Mouse (Mus musculus) lung, postnatal 25 days (tissue): ENCODE results near the gene Ccdc185.

ENCODE experiments used
- DNase-seq: peaks from one replicate; pipeline ENCODE4 v3.0.0; 2022; ENCODE audit warnings: low spot score

Gene Ccdc185

DNA sequence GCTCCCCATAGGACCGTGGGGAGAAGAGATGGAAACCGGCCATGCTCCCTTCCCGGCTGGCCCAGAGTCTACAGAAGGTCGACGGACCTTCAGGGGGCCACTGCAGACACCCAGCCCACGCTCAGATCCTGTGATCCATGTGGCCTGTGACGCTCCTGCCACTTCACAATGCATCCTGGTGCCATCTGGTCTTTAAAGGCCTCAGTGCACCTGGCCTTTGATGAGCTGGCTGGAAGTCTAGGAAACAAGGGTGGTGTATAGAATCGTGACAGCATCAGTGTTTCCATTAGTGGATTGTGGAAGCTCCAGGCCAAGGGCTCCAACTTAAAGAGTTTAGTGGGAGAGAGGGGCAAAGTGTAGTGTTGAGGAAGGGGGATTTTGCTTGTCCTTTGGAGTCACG lies at the start of gene Ccdc185:
Gene Ccdc185 (minus strand): TSS at position 101 of the 400 bp plus-strand sequence.
- DNase-seq, result no peak

DNA sequence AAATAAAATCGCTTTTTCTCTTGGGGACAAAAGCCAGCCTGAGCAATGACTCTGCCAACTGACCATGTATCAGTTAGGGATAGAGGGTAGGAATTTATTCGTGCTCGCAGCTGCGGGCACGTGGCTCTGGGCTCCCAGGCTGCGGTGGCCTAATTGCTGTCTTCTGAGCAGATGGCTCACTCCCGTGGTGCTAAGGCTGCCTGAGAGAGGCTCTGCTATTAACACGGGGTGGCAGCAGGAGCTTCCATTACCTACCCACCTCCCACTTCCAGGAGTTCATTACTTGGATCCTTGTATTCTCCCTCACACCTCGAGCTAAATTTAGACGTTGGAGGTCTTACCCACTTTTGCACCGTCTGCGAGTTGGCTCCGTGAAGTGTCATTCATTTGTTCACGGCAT lies 48.1 kb upstream of the Ccdc185 start:
- no peak for DNase-seq

DNA sequence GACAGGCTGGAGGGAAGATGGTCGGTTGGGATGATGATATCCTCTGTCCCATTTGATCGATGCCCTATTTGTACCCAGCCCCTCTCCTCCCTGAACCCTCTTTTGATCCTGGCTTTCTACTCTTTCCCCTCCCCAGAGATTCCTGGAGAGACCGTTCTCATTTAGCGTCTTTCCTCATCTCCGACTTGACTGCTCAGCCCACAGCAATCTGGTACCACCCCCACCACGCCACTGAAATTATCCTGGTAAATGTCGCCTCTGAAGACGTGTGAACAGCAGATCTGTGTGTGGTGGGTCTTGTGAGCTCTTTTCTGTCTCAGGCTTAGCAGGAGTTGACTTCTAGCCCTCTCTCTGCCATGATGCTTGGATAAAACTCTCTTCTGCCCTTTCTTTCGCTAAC lies 45.6 kb upstream of the Ccdc185 start:
- DNase-seq, result no peak

DNA sequence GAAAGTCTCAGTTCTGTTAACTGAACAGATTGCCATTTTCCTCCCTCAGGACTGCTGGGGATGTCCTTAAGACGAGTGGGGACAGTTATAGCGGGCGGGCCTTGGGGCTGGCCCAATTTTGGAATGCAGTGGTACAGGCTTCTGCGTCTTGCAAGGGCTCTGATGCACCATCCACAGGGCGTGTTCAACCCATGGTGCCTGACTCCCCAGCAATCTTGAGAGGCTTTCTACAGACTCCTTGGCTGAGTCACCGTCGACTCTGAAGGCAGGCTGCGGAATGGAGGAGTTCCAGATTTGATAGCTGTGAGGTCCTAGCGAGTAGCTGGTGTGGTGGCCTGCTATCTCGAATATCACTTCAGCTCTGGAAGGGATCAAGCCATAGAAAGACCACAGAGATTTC lies 45.2 kb upstream of the Ccdc185 start:
- DNase-seq, result no peak

DNA sequence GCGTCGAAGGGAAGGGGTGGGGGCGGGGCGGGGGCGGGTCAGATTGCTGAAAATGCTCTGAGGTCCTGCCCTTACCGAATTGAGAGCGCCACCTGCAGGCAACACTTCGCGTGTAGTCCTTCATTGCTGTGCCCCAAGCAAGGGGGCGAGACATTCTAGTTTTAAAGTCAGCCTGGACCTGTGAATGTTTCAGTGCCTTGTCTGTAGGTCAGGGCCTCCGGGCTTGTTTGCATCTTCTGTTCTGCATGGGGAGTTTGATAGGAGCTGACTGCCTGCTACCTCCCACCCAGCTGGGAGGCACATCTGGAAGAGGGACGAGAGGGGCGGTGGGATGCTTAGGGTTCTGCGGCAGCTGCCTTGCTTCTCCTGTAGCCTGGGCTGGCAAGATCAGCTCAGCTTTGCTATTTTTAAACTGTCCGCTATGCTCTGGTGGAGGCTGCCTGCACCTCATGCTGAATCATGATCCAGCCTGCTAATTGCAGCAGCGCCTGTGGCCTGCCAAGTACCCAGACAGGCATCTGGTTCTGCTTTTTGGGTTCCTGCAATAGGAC lies 43.6 kb upstream of the Ccdc185 start:
- DNase-seq, result peak; percentile 64

DNA sequence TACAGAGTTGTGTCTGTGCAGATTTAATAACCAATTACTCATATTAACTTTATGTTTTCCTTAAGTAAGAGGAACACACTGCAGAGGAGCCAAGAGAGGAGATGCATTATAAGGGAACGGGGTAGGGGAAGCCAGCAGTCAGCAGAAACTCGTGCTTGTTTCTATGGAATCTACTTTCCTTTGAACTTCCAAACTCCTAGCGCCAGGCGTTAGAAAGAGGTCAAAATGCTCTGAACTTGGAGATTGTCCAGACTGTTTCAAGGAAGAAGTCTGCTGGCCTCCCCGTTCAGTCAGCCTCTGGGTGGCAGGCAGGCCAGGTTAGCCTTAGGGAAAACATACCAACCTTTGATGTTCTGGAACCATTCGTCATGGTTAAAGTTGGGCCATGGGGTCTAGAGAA lies 39.9 kb upstream of the Ccdc185 start:
- no peak for DNase-seq

DNA sequence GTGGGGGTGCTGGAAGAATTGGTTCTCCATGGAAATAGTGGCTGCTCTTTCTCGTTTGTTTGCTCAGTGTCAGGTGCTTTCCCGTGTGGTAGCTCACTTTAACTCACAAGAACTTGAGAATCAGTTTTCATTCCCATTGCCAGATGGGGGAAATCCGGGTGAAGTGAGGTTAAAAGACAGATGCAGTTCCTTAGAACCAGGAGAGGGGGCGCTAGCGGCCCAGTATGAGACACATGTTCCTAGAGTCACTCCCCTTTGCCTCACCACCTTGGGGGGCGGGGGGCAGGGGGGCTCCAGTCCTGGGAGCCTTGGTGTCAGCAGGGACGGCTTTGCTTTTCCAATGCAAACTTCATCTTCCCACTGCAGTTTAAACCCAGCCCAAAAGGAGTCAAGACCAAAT lies 38.0 kb upstream of the Ccdc185 start:
- DNase-seq, result no peak

DNA sequence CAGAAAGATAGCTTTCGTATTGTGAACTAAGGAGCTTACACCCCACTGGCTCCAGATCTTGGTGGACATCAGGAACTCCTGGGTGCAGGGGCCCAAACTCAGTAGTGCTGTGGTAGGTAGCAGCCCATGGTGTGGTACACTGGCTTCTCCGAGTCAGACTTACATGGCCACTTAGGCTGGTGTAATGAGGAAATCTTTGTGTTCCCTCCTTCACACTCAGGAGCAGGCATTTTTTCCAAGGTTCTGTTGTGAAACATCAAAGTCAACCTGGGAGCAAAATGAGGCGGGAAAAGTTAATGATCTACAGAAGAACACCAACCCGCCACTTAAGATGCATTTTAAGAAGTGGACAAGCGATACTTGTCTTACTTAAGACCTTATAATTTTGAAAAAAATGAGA lies 36.5 kb upstream of the Ccdc185 start:
- no peak for DNase-seq

DNA sequence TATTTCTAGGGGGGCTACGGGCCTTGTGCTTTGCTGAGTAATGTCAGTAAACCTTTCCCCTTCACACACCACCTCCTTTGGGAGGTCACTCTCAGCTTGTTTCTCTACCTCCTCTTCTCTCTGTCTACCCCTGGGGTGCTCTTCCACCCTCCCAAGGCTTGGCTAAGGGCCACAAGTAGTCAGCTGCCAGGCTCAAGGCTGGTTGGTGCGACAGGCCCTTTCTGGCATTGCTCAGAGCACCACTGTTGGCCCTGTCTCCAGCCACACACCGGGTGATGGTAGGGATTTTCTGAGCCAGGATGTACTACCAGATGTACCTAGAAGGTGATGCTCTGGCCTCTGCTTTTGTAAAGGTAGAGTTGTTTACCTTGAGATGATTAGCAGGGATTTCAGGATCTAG lies 35.8 kb upstream of the Ccdc185 start:
- DNase-seq, result no peak

DNA sequence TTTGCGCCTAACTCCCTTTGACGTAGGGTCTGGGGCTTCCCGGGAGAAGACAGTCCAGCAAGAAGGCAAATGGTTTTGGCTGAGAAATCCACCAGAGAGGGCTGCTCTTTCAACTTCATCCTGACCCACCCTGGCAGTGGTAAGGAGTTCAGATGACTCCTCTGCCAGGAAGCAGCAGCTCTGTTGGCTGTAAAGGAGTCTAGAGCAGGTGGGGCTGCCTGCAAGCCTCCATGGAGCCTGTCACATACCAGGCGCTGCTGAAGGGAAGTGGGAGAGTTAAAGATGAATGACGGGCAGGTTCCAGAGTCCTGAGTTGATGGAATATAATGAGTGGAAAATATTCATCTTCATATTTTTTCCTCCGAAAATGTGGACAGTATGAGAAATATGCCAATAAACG lies 34.8 kb upstream of the Ccdc185 start:
- no peak for DNase-seq

DNA sequence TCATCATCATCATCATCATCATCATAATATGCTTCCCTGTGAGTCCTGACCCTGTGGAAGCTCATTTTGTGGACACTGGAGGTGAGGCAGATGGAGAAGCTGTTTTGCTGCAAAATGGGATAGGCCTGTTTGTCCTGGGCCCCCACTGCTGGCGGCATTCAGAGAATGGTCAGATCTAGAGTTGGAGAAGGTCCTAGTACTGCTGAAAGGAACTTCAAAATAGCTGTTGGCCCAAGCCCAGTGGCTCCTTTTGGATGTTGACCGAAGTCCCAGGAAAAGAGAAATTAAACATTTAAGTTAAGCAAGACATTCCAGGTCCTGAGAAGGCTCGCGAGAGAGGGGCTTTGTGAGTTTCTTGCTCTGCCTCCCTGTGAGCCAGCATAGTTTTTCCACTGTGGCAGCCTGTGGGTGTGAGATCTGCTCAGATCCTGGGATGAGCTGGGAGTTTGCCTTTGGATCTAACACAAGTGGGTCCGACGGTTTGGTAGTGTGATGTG lies 30.1 kb upstream of the Ccdc185 start:
- DNase-seq, result no peak

DNA sequence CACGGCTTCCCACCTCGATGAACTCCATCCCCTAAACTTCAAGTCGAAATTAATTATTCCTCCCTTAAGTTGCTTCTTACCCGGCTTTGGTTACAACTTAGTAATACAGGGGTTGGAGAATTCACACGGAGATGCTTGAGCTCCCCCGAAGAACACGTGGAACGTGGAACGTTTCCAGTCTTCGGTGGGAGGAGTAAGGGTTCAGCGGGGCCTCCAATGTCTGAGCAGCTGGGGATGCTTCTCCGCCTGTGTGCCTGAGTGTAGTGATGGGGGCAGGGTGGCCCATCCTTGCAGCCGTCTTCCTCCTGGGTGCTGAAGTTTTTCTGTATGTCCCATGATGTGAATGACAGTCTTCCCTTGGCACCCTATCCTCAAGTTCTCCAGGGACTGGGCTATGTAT lies 29.2 kb upstream of the Ccdc185 start:
- DNase-seq, result no peak

DNA sequence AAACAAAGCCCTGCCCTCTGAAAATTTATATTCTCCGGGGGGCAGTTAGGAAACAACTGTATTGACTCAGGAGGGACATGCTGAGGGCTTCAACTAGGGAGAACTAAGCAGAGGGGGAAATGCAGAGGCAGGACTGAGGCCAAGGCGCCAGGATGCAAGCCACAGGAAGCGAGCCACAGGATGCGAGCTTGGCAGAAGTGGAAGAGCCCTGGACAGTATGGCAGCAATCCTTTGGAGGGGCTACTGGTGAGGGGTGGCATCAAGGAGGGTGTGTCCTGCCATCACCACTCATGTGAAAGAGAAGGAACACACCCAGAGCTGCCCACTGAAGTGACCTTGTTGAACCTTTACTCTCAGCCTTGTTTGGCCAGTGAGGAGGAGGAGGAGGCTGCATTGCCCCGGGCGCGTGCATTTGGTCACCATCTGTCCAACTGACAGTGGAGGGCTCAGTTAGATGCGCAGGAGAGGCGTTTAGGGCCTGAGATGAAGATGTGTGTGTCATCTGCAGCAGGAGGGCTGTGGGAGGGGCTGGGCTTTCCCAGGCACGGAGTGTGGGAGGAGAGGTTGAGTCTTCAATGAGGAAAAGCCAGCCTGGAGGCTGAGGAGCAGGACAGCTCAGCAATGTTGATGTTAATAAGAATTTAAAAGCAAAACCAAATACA lies 27.9 kb upstream of the Ccdc185 start:
- DNase-seq, result no peak

DNA sequence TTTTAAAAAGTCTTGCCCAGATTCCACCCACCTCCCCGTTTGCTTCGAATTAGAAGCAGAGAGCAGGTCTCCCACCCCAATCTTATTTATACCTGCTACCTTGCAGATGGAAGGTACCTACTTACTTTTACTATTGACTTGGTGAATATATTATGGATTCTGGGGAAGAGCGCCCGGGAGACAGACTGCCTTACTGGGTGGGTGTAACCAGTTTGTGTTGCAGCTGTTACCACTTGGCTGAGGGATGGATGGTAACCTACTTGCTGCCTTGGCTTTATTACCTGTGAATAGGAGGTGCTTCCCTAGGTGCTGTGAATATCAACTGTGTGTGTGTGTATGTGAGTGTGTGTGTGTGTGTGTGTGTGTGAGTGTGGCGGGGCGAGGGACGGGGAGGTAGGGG lies 26.6 kb upstream of the Ccdc185 start:
- DNase-seq, result no peak

DNA sequence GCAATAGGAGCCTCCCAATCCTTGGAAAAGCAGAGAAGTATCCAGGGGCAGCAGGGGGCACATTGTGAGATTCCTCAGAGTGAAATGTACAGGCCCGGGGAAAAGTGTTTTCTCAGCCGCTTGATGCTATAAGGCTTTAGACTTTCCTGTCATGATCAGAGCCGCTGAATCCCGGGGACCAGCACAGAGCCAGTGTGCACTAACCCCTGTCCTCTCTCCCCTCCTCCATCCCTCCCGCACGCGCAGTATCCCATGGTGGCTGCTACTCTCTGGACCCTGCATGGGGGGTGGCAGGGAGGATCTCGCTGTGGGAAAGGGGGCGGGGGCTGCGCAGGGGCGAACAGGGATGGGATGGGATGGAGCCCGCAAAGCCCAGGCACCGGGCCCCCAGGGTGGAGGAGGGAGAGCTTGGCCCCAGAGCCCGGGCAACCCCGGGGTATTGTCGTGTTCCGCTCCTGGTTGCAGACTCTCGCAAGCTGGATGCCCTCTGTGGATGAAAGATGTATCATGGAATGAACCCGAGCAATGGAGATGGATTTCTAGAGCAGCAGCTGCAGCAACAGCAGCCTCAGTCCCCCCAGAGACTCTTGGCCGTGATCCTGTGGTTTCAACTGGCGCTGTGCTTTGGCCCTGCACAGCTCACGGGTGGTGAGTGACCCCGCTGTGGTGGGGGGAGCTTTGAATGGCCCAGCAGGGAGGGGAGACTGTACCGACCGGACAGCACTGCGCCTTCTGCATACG lies 15.7 kb upstream of the Ccdc185 start:
- no peak for DNase-seq

DNA sequence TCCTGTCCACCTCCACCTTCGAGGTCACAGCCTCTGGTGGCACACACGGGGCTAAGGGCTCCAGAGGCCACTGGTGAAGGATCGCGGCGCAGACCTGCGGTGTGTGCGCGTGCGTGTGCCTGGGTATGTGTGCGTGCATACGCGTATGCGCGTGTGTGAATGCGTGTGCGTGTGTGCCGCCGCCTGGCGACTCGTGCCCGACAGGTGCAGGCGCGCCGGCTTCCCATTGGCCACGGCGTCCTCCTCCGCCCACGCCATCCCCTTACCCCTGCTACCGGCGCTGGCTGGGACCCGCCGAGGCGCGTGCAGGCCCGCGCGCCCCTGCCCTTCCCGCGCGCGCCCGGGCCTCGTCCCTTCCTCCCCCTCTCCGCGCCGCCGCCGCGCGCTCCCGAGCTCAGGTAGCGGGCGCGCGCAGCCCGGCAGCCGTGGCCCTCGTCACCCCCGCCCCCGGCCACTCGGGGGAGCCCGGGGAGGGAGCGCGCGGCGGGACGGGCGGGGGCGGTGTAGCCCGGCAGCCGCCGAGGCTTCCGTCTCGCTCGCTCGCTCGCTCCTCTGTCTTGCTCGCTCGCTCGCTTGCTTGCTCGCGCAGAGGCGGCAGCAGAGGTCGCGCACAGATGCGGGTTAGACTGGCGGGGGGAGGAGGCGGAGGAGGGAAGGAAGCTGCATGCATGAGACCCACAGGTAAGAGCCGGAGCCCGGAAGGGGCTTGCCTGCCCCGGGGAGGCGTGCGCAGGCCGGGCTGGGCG lies 14.9 kb upstream of the Ccdc185 start, which contains the start of gene Susd4:
Gene Susd4 (plus strand): TSS at position 145 of the 746 bp plus-strand sequence.
- peak; percentile 42 for DNase-seq

DNA sequence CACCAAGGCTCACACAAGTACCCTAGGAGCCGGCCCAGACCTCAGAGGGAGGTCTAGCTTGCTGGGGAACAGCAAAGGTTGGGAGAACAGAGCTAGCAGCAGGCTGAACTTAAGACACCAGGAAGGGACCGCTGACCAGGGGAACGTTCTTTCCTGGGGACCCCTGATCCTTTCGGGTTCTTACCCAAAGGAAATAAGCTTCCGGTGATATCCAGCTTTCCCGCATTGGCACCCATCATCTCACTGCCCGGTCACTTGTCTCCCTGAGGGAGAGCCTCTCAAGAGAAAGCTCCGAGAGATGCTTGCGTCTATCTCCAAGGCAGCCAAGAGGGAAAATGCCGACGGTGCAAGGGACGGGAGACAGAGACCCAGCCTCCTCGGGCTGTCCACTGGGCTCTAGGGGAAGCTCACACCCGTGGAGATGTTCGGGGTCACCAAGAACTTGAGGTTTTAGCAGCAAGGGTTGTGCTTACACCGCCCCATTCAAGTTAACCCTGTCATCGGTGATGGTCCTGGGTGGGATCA lies 14.3 kb upstream of the Ccdc185 start:
- DNase-seq, result no peak

DNA sequence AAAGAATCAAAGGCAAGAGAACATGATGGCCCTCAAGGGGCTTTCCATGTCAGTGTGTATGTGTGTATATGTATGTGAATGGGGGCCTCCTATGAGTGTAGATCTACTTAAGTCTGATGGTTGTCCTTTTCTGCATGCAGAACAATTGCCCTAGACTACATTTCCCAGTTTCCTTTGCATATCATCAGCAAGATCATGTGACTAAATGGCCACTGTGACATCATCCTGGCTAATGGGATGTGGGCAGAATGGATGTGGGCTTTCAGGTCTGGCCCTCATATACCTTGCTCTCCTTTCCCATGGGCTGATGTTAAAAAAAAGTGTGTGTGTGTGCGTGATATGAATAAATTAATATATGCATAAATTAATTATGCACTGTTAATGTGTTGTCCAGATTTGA lies 9.8 kb upstream of the Ccdc185 start:
- DNase-seq, result no peak

DNA sequence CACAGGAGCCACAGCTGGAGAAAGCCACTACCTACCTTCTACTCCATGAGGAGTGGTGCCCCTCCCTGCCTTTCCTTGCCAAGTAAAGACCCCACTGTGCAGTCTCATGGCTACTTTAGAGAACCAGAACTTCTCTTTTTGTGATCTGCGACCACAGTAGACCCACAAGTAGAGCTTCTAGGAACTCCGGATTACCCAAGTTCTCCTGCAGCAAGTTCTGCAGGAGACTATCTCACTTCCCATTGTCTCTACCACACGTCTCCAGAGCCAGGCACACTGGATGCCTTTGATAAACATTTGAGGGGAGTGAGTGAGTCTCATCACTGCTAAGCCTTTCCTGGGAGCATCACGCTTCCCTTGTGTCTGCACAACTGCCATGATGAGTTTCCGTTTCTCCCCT lies 5.9 kb upstream of the Ccdc185 start:
- DNase-seq, result no peak

DNA sequence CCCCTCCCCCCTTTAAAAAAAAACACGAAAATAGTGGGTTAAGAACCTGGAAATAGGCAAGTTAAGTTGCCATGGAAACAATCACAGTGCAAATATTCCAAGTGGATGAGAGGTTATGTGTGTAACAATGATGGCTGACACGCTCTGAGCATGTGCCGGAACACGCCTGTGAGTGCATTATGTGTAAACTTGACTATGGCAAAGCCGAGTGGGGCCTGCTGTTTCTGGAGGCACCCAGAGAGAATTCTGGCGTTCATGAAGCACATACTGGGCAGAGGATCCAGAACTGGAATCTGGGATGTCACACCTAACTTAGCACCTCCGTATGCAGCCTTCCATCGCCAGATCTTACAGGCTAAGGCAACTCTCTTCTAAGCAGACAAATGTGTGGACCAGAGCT lies 4.7 kb upstream of the Ccdc185 start:
- DNase-seq, result no peak

DNA sequence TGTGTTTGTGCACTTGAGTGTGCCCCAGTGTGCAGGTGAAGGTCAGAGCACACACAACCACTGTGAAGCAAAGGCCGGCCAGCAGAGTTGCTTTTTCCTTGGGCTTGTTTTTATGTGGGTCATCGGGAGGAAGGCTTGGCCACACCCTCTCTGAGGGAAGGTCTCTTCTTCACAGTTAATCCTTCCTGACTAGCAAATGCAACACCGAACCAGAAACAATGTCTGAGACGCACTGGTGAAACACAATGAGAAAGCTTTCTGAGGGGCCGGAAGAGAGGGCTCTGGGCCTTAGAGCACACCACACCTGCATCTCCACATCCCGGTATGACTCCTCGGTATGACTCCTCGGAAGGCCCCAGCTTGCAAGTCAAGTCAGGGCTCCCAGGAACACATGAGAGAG lies 2.3 kb upstream of the Ccdc185 start:
- DNase-seq, result no peak

DNA sequence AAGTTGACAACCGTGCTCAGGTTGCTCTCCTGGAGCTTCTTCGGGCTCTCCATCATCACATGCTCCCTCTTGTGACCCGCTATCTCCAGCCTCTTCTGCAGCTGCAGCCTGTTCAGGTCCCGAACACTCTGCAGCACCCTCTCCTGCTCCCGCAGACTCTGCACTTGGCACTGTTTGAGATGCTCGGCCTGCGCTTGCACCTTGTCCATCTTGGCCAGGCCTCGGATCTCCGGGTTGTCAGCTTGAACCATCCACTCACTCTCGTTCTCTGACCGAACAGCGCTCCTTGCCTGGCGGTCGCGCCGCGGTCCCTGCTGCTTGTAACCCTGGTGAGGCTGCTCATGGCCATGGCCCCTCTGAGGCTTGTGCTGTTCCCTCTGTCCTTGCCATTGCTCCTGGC lies 1.1 kb downstream of the Ccdc185 start:
- DNase-seq, result no peak
